Mouse (Mus musculus): Measurements from ENCODE around the gene Ahnak.

- TF ChIP-seq POLR2A (IDR thresholded peaks at IDR 0.05; ENCODE audit: low read depth, low read length), result no peak
- no peak for TF ChIP-seq CTCF (IDR thresholded peaks at IDR 0.05; ENCODE audit: extremely low read depth, insufficient read depth, insufficient read length, insufficient replicate concordance)
Measured at GRCm38 (mm10) chr19:9079916-9080315, 90.8 kb downstream of the Ahnak start.
